Mouse (Mus musculus) erythroblast, embryonic 14.5 days (primary cell): ENCODE measurements at regions not wholly inside any gene's neighbourhood (a gene's known extent, or its start where the extent isn't known, plus 50 kb on each side); places are given as distances from the start of the nearest gene placed in this dataset.

Source experiments
- GATA1 ChIP-seq: IDR thresholded peaks from 2 replicates; pipeline ENCODE4 v1.6.1; 2012; ENCODE audit warnings: low read length, inconsistent platforms, mixed read lengths
- TAL1 ChIP-seq: IDR thresholded peaks from 3 replicates; pipeline ENCODE4 v1.6.1; 2012; ENCODE audit warnings: low read length, inconsistent platforms, mixed read lengths

- TF ChIP-seq GATA1 (no peak), TAL1 (no peak)
These were observed 236.2 kb downstream of the Bcl11a start for GRCm38 (mm10) chr11:24314046-24314445.
